Mouse (Mus musculus): Measurements from ENCODE around the gene Phactr1.

- TF ChIP-seq EP300 (IDR thresholded peaks at IDR 0.05; ENCODE audit: low read depth in 1 of 2, low read length in 2 of 2) (no peak), BHLHE40 (IDR thresholded peaks at IDR 0.05; ENCODE audit: borderline replicate concordance, low read depth, low read length) (no peak), CHD2 (IDR thresholded peaks at IDR 0.05; ENCODE audit: low read length) (no peak), CTCF (IDR thresholded peaks at IDR 0.05 in 2 of 3, conservative IDR thresholded peaks at IDR 0.05 in 1 of 3; ENCODE audit: control insufficient read depth in 1 of 3, insufficient read depth in 1 of 3, low read depth in 2 of 3, low read length in 3 of 3, poor library complexity in 1 of 3, severe bottlenecking in 1 of 3) (no peak), POLR2A (IDR thresholded peaks at IDR 0.05; ENCODE audit: control insufficient read depth in 1 of 2, insufficient read depth in 1 of 2, low read depth in 1 of 2, low read length in 2 of 2, poor library complexity in 1 of 2) (no peak), KAT2A (conservative IDR thresholded peaks at IDR 0.05; ENCODE audit: low read depth, low read length) (no peak)
Observed at GRCm38 (mm10) chr13:42823875-42824274, 143.5 kb downstream of the Phactr1 start.
